Mouse (Mus musculus): ENCODE data around the gene Dpep2nb.

The Dpep2nb gene

GRCm38 (mm10) chr8:105957813-105958212 is 48.0 kb downstream of the Dpep2nb start:
- no peak for DNase-seq

GRCm38 (mm10) chr8:105956556-105956955 is 49.2 kb downstream of the Dpep2nb start:
- DNase-seq: no peak

- DNase-seq: peak; percentile 54 to 68
Observed at GRCm38 (mm10) chr8:105951057-105951659, 54.6 kb downstream of the Dpep2nb start.

GRCm38 (mm10) chr8:105949350-105949749 is 56.4 kb downstream of the Dpep2nb start:
- peak; percentile 73 to 78 for DNase-seq
